Mouse (Mus musculus): Measurements from ENCODE around the gene Gm28308. TPM values are rescaled to one million over a fixed set of nuclear protein-coding genes. Genes with fewer than 3 reads are reported as not detected.

The Gm28308 gene
- polyA plus RNA-seq, 1 experiment from 2014 or later: not detected

DNA sequence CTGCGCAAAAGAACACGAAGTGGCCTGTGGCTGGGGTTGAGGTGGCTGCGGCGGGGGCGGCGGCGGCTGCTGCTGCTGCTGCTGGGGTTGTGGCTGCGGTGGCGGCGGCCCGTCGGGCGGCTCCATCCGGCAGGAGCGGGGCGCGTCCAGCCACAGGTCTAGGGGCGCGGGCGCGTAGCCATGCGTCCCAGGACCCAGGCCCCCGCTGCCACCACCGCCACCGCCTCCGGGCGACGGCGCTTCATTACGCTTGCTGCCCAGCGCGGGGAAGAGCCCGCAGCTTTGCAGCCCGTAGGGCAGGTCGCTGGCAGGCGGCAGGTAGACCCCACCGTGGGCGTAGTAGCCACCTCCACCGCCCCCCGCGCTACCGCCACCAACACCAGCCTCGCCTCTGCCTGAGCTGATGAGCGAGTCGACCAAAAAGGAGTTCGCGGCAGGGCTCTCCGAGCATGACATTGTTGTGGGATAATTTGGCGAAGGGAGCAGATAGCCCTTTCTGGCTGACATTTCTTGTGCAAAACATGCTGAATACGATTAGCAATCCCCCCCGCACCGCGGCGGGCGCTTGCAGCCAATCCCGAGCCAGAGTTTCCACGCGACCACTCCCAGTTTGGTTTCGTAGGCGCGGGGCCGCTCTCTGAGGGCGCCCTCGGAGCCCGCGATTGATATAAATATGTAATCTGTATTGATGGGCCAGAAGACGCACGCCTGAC, 21.4 kb upstream of the Gm28308 start:
- Histone ChIP-seq H3K9me3 (no peaks in the 10 kb centered on the region), H3K4me3 (no peak overlapping the region), H3K36me3 (replicated peaks) (no peaks in the 10 kb centered on the region), H3K9ac (no peak overlapping the region), H3K4me2 (no peak overlapping the region), H3K27ac (no peak overlapping the region), H3K4me1 (no peaks in the 10 kb centered on the region), H3K27me3 (replicated peaks) (peaks cover 94% of the 10 kb centered on the region)
- WGBS: 2% methylated on average over 62 of the region's 68 CpGs
- ATAC-seq (replicated peaks): no peak

DNA sequence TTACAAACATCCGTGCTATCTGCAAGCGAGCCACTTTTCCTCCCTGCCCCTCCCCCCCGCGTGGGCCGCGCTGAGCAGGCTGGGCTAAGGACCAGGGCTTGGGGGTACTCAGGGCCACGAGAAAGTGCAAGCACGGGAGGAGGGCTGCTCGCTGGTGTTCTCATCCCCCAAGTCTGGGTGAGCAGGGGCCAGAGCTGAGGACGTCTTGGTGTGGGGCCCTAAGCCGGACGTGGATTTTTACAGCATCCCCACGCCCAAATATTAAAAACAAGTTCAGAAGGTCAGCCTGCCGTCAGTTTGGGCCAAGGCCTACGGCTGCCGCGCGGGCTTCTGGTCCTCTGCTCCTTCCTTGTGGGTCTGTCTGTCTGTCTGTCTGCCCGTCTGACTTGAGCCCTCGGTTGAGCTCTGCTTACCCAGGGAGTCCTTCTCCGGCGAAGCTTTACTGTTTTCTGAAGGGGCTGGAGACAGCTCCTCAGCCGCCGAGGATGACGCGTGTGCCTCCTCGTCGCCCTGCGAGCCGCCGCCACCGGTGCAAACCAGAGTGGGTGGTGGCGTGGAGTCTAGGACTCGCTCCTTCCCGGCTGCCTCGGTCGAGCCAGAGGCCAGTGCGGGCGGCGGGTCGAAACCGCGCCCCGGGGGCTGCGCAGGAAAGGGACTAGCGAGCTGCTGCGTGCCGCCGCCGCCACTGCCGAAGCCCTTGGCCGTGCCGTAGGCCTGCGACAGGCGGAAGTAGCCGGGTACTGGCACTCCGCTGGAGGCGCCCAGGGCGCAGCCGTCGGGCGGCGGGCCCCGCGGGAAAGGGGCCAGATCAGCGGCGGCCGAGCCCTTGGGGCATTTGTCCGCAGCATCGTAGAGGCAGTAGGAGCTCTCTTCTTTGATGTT, 20.6 kb upstream of the Gm28308 start:
- H3K4me1 ChIP-seq: no peaks in the 10 kb centered on the region
- no peak overlapping the region for H3K4me3 ChIP-seq
- ATAC-seq (replicated peaks): no peak
- H3K4me2 ChIP-seq: no peak overlapping the region
- no peaks in the 10 kb centered on the region for H3K36me3 ChIP-seq (replicated peaks)
- no peak overlapping the region for H3K27ac ChIP-seq
- WGBS: under 1% methylated on average over 70 of the region's 70 CpGs
- no peak overlapping the region for H3K9ac ChIP-seq
- H3K9me3 ChIP-seq: no peaks in the 10 kb centered on the region
- H3K27me3 ChIP-seq (replicated peaks): peaks cover 96% of the 10 kb centered on the region

DNA sequence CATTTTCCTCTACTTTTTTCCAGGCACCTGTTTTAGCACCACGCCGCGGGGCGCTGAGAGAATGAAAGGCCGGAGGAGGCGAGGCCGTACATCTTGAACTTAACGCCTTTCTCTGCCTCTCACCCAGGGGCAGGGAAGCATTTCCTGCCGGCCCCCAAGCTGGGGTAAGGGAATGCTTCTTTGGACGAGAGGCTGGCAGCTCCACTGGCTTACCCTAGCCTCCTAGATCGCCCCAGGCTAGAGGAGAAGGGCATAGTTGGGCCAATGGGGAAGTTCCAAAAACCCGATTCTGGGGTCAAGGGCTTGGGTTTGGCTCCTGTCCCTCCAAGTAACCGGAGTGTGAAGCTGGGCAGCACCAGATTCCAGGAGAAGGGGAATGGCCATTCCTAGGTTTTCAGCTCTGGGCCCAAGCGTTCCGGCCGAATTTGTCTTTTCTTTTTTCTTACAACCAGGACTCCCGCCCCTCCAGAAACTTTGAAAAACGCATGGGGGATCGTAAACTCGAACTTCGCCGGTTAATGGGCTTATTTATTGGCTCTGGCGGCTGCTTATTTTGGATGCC, 19.9 kb upstream of the Gm28308 start:
- 2% methylated on average over 23 of the region's 23 CpGs for WGBS
- Histone ChIP-seq H3K36me3 (replicated peaks) (no peaks in the 10 kb centered on the region), H3K9ac (no peak overlapping the region), H3K4me1 (no peaks in the 10 kb centered on the region), H3K27ac (no peak overlapping the region), H3K9me3 (no peaks in the 10 kb centered on the region), H3K27me3 (replicated peaks) (peaks cover 94% of the 10 kb centered on the region), H3K4me3 (no peak overlapping the region), H3K4me2 (no peak overlapping the region)
- no peak for ATAC-seq (replicated peaks)

DNA sequence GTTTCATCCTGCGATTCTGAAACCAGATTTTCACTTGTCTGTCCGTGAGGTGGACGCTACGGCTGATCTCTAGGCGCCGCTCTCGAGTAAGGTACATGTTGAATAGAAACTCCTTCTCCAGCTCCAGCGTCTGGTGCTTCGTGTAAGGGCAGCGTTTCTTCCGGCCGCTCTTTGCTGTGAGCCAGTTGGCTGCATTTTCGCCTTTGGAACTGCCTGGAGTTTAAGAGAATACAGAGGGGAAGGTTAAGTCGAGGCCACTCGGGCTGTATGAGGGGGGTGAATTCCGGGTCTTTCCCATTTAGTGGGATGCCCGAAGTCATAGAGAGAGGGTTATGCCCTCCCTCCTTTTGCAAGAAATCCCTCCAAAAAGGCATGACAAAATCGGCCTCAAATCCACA, 19.4 kb upstream of the Gm28308 start:
- Histone ChIP-seq H3K9ac (no peak overlapping the region), H3K27ac (no peak overlapping the region), H3K4me3 (no peak overlapping the region), H3K36me3 (replicated peaks) (no peaks in the 10 kb centered on the region), H3K4me1 (no peaks in the 10 kb centered on the region), H3K9me3 (no peaks in the 10 kb centered on the region), H3K27me3 (replicated peaks) (peaks cover 94% of the 10 kb centered on the region), H3K4me2 (no peak overlapping the region)
- ATAC-seq (replicated peaks): no peak
- under 1% methylated on average over 18 of the region's 18 CpGs for WGBS

DNA sequence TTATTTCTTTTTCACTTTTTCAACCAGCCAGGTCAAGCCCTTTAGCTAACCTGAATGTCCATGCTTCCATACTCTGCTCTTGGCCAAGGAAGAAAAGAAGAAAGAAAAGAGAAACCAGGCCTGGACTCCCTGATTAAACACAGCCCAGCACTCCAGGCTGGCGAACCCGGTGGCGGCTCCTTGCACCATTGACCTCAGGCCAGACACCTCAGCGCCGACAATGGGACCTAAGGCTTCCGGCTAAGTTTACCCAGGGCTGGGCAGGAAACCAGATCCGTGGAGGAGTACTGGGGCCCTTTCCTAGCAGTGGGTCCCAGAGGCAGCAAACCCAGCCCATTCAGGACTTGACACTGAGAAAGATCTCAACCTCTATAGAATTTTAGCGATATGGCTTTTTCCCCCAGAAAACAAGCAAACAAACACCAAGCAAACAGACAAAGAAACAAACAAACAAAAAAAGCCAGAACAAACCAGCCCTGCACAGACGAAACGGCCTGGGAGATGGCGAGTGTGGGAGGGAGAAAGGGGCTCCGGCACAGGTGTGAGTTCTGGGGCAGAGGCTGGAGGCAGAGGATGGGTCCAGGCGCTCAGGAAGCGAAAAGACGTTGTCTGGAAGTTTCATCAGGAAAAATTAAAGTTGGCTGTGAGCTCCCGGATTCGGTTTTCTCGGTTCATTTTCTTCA, 18.9 kb upstream of the Gm28308 start:
- no peaks in the 10 kb centered on the region for H3K36me3 ChIP-seq (replicated peaks)
- no peaks in the 10 kb centered on the region for H3K4me1 ChIP-seq
- WGBS: 1% methylated on average over 18 of the region's 18 CpGs
- no peak for ATAC-seq (replicated peaks)
- H3K4me3 ChIP-seq: no peak overlapping the region
- H3K27me3 ChIP-seq (replicated peaks): peaks cover 94% of the 10 kb centered on the region
- H3K4me2 ChIP-seq: no peak overlapping the region
- H3K9ac ChIP-seq: no peak overlapping the region
- H3K9me3 ChIP-seq: no peaks in the 10 kb centered on the region
- no peak overlapping the region for H3K27ac ChIP-seq

DNA sequence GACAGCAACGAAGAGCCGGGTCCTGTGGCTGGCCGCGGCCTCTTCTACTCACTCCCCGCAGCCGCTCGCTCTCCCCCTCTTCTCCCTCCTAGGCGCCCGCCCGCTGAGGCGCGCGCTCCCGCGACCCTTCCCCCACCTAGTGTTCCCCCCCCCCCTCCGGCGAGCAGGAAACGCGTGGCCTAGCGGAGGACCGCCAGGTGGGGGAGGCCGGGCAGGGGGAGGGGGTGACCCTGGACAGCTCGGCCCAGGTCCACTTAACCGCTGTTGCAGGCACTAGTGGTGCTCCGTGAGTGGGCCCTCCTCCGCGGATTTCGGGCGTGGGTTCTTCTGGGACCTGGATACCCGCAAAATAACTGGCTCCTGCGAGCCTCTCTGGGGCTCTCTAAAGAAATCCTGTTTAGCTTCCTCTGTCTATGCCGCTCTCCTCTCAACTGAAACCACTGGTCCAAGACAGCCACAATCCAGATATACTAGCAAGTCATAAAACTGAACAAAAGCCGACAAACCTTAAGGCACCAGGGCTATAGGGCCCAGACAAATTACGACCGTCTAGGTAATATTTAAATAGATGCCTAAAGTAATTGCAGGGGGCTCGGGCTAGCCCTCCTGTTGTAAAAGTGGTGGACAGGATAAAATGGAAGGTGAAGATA, 17.5 kb upstream of the Gm28308 start, which contains the start of gene Hoxa9:
Gene Hoxa9 (minus strand): TSS at position 574 of the 650 bp plus-strand sequence.
- no peak within 1 kb of the TSS for H3K4me3 ChIP-seq
- no peak within 1 kb of the TSS for H3K4me2 ChIP-seq
- no peaks in the 10 kb centered on the region for H3K4me1 ChIP-seq
- 1% methylated on average over 34 of the region's 36 CpGs for WGBS
- ATAC-seq (replicated peaks): no peak
- peaks cover 93% of the 10 kb centered on the region for H3K27me3 ChIP-seq (replicated peaks)
- no peak within 1 kb of the TSS for H3K9ac ChIP-seq
- H3K9me3 ChIP-seq: no peaks in the 10 kb centered on the region
- no peak within 1 kb of the TSS for H3K27ac ChIP-seq
- H3K36me3 ChIP-seq (replicated peaks): no peaks in the 10 kb centered on the region

DNA sequence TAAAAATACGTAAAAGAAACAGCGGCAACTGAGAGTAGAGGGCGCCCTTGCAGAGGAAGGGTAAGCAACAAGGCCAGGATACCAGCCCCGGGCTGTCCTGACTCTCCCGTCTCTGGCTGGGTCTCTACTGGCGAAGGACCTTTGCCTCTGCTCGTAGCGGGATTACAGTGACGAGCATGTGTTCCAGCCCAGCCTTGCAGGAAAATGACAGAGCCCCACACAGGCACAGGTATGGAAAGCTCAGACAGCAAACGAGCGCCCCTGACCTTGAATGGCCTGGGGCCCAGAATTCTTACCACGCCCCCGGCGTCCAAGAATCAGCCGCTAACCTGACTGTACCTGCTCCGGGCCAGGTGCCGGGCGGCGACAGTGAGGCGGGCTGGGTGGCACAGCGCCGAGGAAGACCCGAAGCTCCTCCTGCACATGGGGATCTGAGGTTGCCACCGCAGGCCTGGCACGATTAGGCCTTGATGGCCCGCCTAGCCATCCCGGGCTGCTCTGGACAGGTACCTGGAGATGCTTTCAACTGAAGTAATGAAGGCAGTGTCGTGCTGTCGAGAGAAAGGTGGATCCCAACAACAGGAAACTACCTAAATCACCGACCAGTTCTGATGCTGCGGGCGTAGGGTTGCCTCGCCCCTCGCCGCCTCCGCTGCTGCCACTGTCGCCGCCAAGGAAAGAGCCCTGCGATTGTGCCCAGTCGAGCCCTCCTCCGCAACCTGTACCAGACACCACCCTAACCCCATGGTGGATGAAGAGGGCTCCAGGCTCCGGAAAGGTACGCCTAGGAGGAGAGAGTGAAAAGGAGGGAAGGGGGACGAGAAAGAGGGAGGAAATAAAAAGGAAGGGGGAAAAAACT, 16.6 kb upstream of the Gm28308 start:
- peaks cover 93% of the 10 kb centered on the region for H3K27me3 ChIP-seq (replicated peaks)
- no peak overlapping the region for H3K4me2 ChIP-seq
- no peaks in the 10 kb centered on the region for H3K36me3 ChIP-seq (replicated peaks)
- H3K4me3 ChIP-seq: no peak overlapping the region
- H3K9ac ChIP-seq: no peak overlapping the region
- no peaks in the 10 kb centered on the region for H3K4me1 ChIP-seq
- WGBS: 2% methylated on average over 44 of the region's 44 CpGs
- no peak overlapping the region for H3K27ac ChIP-seq
- no peak for ATAC-seq (replicated peaks)
- no peaks in the 10 kb centered on the region for H3K9me3 ChIP-seq

DNA sequence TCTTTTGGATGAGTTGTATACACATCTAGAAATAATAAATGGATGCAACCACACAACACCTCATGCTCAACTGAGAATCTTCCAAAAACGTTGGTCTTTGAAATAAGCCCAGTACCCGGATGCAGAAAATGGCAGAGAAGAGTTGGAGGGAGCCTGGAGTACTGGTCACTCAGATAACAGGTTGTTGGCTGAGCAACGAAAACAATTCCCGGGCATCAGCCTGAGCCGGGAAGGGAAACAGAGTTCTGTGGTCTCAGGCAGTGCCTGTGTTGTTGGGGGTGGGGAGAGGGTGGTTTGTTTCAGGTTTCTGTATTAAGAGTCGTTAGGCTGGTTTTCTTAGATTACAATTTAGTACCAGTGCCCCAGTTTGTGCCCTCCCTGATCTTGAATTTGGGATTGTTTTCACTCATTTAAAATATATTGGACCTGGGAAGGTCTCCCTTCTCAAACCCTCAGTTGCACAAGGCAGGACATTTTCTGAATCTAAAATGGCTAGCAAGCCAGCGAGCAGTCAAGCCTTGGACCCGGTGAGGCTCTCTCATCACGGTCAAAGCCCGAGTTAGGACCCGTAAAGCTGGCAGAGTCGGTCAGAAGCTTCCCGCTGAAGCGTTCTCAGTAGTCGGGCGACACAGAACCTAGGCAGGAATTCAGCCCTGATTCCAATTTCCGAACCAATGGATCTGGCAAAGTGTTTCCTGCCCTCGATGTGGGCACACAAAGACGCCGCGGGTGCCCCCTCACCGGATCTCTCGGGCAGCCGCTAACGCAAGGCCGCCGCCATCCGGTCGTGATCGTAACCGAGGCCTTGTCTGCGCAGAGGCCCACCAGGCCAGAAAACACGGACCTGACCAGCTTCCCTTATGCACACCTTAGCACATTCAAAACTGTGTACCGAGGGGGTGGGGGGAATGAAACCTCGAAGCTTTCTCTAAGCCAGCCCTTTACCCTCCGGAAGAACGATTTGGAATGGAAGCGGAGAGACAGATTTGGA, 15.6 kb upstream of the Gm28308 start:
- no peak overlapping the region for H3K4me3 ChIP-seq
- H3K27me3 ChIP-seq (replicated peaks): peaks cover 93% of the 10 kb centered on the region
- no peak overlapping the region for H3K9ac ChIP-seq
- no peak overlapping the region for H3K4me2 ChIP-seq
- ATAC-seq (replicated peaks): no peak
- 1% methylated on average over 38 of the region's 38 CpGs for WGBS
- H3K4me1 ChIP-seq: no peaks in the 10 kb centered on the region
- no peaks in the 10 kb centered on the region for H3K9me3 ChIP-seq
- H3K27ac ChIP-seq: no peak overlapping the region
- H3K36me3 ChIP-seq (replicated peaks): no peaks in the 10 kb centered on the region

DNA sequence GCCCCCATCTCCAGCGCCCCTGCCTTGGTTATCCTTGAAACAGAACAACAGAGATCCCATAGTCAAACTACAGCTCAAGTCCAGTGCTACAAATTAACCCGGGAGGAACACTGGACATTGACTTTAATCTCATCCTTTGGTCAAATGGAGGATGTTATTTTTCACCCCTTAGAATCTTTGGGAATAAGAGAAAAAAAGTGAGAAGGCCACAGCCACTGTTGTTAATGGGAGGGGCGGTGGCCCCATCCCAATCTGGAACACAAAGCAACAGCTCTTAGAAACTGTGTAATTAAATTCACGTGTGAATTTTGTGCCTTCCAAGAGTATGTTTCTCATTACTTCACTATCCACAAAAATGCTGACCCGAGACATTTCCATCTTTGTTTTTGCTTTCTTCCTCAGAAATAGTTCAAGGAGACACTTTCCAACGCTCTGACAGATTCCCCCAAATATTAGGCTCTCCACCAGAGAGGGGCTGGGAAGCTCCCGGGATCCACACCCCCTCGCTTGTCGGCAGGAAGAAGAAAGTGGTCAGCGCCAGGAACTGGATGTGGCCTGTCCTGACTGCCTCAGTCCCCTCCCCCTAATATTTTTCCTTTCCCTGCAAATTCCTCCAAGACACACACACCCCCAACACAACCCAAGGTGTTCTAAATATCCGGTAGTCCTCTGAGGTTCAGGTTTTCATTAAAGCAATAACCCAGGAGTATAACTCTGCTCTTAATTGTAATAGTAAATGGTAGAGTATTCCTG, 14.5 kb upstream of the Gm28308 start:
- no peak for ATAC-seq (replicated peaks)
- no peaks in the 10 kb centered on the region for H3K4me1 ChIP-seq
- H3K36me3 ChIP-seq (replicated peaks): no peaks in the 10 kb centered on the region
- no peaks in the 10 kb centered on the region for H3K9me3 ChIP-seq
- H3K4me3 ChIP-seq: no peak overlapping the region
- no peak overlapping the region for H3K9ac ChIP-seq
- no peak overlapping the region for H3K4me2 ChIP-seq
- no peak overlapping the region for H3K27ac ChIP-seq
- 3% methylated on average over 11 of the region's 11 CpGs for WGBS
- peaks cover 93% of the 10 kb centered on the region for H3K27me3 ChIP-seq (replicated peaks)
